Mouse (Mus musculus) olfactory bulb, adult 2 months (tissue): ENCODE results near the gene Il17re.

Experiments
- CTCF ChIP-seq: fragments of 200-500 bp; IDR thresholded peaks from 2 replicates; pipeline ENCODE4 v1.5.1; 2012; ENCODE audit warnings: low read depth, mild to moderate bottlenecking, low read length, moderate library complexity; ENCODE audit not compliant: insufficient read depth
- POLR2A ChIP-seq: fragments of 200-500 bp; IDR thresholded peaks from 2 replicates; pipeline ENCODE4 v1.6.1; 2012; ENCODE audit warnings: mild to moderate bottlenecking, low read depth, low read length, moderate library complexity; ENCODE audit not compliant: insufficient read depth

DNA sequence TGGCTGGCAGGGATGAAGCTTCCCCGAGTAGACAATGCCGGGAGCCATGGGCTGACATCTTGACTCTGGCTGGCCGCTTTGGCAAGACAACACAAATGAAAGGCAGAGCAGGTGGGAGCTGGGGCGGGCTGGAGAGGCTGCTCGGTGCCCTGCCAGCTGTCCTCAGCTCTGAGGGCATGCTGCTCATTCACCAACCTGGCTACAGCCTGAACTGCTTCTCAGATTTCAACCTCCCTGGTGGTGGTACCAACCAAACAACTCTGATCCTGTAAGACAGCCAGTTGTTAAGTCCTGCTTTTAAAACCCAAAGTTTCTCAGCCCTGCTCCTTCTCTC is 50.6 kb downstream of the Il17re start:
- TF ChIP-seq CTCF (no peak), POLR2A (no peak)
